9 mouse cellular contexts compared by ENCODE assay signal in the genomic region with DNA sequence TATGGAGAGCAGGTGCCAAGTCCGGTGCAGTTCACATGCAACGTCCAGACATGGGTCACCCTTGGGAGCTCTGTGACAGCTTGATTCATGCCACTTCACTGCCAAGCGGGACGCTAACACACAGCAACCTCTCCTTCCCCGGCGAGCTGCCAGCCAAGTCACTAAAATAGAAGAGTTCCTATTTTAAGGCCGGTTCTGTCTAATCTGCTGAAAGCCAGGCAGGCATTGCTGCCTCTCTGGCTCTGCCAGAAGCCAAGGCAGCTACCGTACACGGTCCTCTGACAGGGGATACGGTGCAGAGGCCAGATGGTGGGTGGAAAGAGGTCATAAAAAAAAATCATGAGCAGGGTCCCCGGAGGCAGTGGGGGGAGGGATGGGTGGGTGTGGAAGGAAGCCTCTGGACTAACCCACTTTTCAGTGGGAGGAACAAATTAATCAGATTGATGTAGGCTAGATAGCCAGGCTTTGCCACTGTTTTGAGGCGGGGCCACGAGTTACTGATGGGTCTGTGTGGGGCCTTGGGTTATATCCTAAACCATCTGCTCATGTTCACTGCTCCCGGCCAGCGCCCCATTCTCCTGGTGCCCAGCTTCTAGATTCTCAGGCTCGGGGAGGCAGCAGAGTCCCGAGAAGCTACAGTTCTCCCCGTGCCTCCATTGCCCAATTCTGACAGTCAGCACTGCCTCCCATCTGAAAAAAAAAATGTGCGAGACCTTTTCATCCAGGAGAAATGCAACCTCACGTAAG. TPM values are rescaled to one million over a fixed set of nuclear protein-coding genes. Genes with fewer than 3 reads are reported as not detected.
DNase-seq lines count a peak whose midpoint lies in the region; ATAC-seq lines count a peak whose summit lies in the region.
"Had no signal": no experiment of that assay in that cellular context is flagged by ENCODE, and none has a peak within 500 bp of the region (broad histone marks: within the 10 kb centered on the region; RNA-seq: fewer than 3 reads in every experiment).

No protein-coding gene starts in this region.

- no peak overlapping the region for H3K4me2 ChIP-seq in forebrain, embryonic 14.5 days (ENCODE audit: low read length)
- H3K4me2 ChIP-seq in hindbrain, embryonic 15.5 days: no peak overlapping the region
- no peak overlapping the region for H3K4me2 ChIP-seq in liver, embryonic 11.5 days
- H3K4me2 ChIP-seq: limb, embryonic 13.5 days had no signal

- no peaks in the 10 kb centered on the region for H3K4me1 ChIP-seq in forebrain, embryonic 10.5 days
- no peaks in the 10 kb centered on the region for H3K4me1 ChIP-seq in forebrain, embryonic 14.5 days (ENCODE audit: control insufficient read depth, insufficient read depth, low read length)
- peaks cover 8% of the 10 kb centered on the region; the same call in 1 of the 2 replicates for H3K4me1 ChIP-seq in hindbrain, embryonic 15.5 days (replicated peaks)
- no peaks in the 10 kb centered on the region for H3K4me1 ChIP-seq in liver, embryonic 11.5 days (replicated peaks; ENCODE audit: control insufficient read depth, insufficient read depth, low read length)

- H3K4me3 ChIP-seq in forebrain, embryonic 10.5 days: no peak overlapping the region
- H3K4me3 ChIP-seq in forebrain, embryonic 14.5 days (ENCODE audit: low read depth, low read length): no peak overlapping the region
- H3K4me3 ChIP-seq in hindbrain, embryonic 15.5 days: no peak overlapping the region
- no peak overlapping the region for H3K4me3 ChIP-seq in liver, embryonic 11.5 days (ENCODE audit: low read depth, low read length)
- H3K4me3 ChIP-seq: limb, embryonic 13.5 days had no signal

- no peaks in the 10 kb centered on the region for H3K36me3 ChIP-seq in forebrain, embryonic 10.5 days (replicated peaks)
- H3K36me3 ChIP-seq in forebrain, embryonic 14.5 days (ENCODE audit: control insufficient read depth, insufficient read depth, low read length): 0 out of 2 replicates have a peak, but pooled peaks cover 4% of the 10 kb centered on the region
- H3K36me3 ChIP-seq in hindbrain, embryonic 15.5 days: peaks cover 23% of the 10 kb centered on the region
- H3K36me3 ChIP-seq in liver, embryonic 11.5 days (ENCODE audit: control insufficient read depth, insufficient read depth, low read length): no peaks in the 10 kb centered on the region
- H3K36me3 ChIP-seq: limb, embryonic 13.5 days had no signal

- 0 out of 2 replicates have a peak overlapping the region, but pooled peaks have one; percentile 20 for H3K27ac ChIP-seq in forebrain, embryonic 10.5 days
- no peak overlapping the region for H3K27ac ChIP-seq in forebrain, embryonic 14.5 days (ENCODE audit: low read depth, low read length)
- H3K27ac ChIP-seq in hindbrain, embryonic 15.5 days (replicated peaks): no peak overlapping the region
- no peak overlapping the region for H3K27ac ChIP-seq in liver, embryonic 11.5 days (ENCODE audit: low read depth, low read length)
- H3K27ac ChIP-seq: limb, embryonic 13.5 days had no signal

- DNase-seq in forebrain, embryonic 10.5 days (ENCODE audit: extremely low spot score, low spot score): no peak
- no peak for DNase-seq in forebrain, embryonic 14.5 days (ENCODE audit: low spot score)
- DNase-seq in cerebellum, adult 11 months: peak; percentile 90
- peak; percentile 83 for DNase-seq in gastrocnemius, postnatal 25 days
- peak; percentile 82 to 90 for DNase-seq in left cerebral cortex, postnatal 14 days (ENCODE audit: low spot score in 2 of 2)
- DNase-seq in thymus, postnatal 4 days: no peak
- DNase-seq in liver, embryonic 11.5 days (ENCODE audit: low spot score): no peak

- WGBS in forebrain, embryonic 10.5 days: 91% methylated on average over 20 of the region's 20 CpGs
- 87% methylated on average over 20 of the region's 20 CpGs for WGBS in forebrain, embryonic 14.5 days
- WGBS in hindbrain, embryonic 15.5 days: 39% methylated on average over 20 of the region's 20 CpGs
- 74% methylated on average over 20 of the region's 20 CpGs for WGBS in liver, embryonic 11.5 days

- no peaks in the 10 kb centered on the region for H3K27me3 ChIP-seq in forebrain, embryonic 10.5 days (ENCODE audit: poor library complexity, severe bottlenecking)
- no peaks in the 10 kb centered on the region for H3K27me3 ChIP-seq in forebrain, embryonic 14.5 days (replicated peaks; ENCODE audit: control insufficient read depth, insufficient read depth, low read length)
- no peaks in the 10 kb centered on the region for H3K27me3 ChIP-seq in hindbrain, embryonic 15.5 days
- no peaks in the 10 kb centered on the region for H3K27me3 ChIP-seq in liver, embryonic 11.5 days (replicated peaks; ENCODE audit: control insufficient read depth, insufficient read depth, low read length)
- H3K27me3 ChIP-seq: limb, embryonic 13.5 days had no signal

- no peak overlapping the region for H3K9ac ChIP-seq in forebrain, embryonic 14.5 days (ENCODE audit: low read length)
- no peak overlapping the region for H3K9ac ChIP-seq in hindbrain, embryonic 15.5 days
- no peak overlapping the region for H3K9ac ChIP-seq in liver, embryonic 11.5 days (ENCODE audit: low read depth, low read length)
- H3K9ac ChIP-seq: limb, embryonic 13.5 days had no signal

- ATAC-seq in forebrain, embryonic 14.5 days: no peak
- ATAC-seq in hindbrain, embryonic 15.5 days (ENCODE audit: low FRiP score, low read depth): peak; percentile 64; the same call in 1 of the 2 replicates
- no peak for ATAC-seq in liver, embryonic 11.5 days (replicated peaks; ENCODE audit: low FRiP score)

- no peaks in the 10 kb centered on the region for H3K9me3 ChIP-seq in forebrain, embryonic 10.5 days
- no peaks in the 10 kb centered on the region for H3K9me3 ChIP-seq in forebrain, embryonic 14.5 days (replicated peaks; ENCODE audit: control insufficient read depth, low read length)
- H3K9me3 ChIP-seq in hindbrain, embryonic 15.5 days: no peaks in the 10 kb centered on the region
- no peaks in the 10 kb centered on the region for H3K9me3 ChIP-seq in liver, embryonic 11.5 days (ENCODE audit: control insufficient read depth, low read length)
- H3K9me3 ChIP-seq: limb, embryonic 13.5 days had no signal

- intact Hi-C loops in left cerebral cortex, postnatal 14 days (cut with DNase I): loop anchor here (5.0 kb wide), 1 partner anchor 35 kb away; no protein-coding TSS in a partner anchor

RNA-seq across cellular contexts. Expression of a gene that starts 28.4 kb away (rescaled TPM):
- not detected in 2 replicates for polyA plus RNA-seq in forebrain, embryonic 10.5 days (2016; fragmentation: Nextera tagmentation; extraction: Ambion mirVana)
- polyA plus RNA-seq in forebrain, embryonic 14.5 days (2014; fragmentation: Nextera tagmentation; extraction: Ambion mirVana): not detected in 2 replicates
- total RNA-seq in gastrocnemius, postnatal 25 days (2021): not detected
- not detected in 2 replicates for polyA plus RNA-seq in hindbrain, embryonic 15.5 days (2015; fragmentation: Nextera tagmentation; extraction: Ambion mirVana)
- not detected for total RNA-seq in left cerebral cortex, postnatal 14 days (2021)
- 0.19 and 0.23 TPM in 2 replicates for polyA plus RNA-seq in liver, embryonic 11.5 days (2014; fragmentation: Nextera tagmentation; extraction: Ambion mirVana)
- polyA plus RNA-seq: limb, embryonic 13.5 days had no signal

Comparison
In these comparisons a context has a peak if more than half of its experiments do, and no peak if none do; other contexts are left out.
1. DNase-seq: peak in cerebellum, adult 11 months (single experiment), gastrocnemius, postnatal 25 days (single experiment) and left cerebral cortex, postnatal 14 days (2 of 2); none in forebrain, embryonic 10.5 days (single experiment), forebrain, embryonic 14.5 days (single experiment), thymus, postnatal 4 days (single experiment) and liver, embryonic 11.5 days (single experiment).